Mouse (Mus musculus) C2C12 (cell line): ENCODE results near the gene Acads.

Source experiments
- CEBPB ChIP-seq: IDR thresholded peaks from one replicate; pipeline ENCODE4 v1.6.1; 2011; ENCODE audit warnings: low read depth, mild to moderate bottlenecking, control low read depth, moderate library complexity
- CTCF ChIP-seq: IDR thresholded peaks from one replicate; pipeline ENCODE4 v1.5.1; 2011; ENCODE audit not compliant: control insufficient read depth, insufficient read depth, insufficient read length
- FOSL1 ChIP-seq: IDR thresholded peaks from one replicate; pipeline ENCODE4 v1.8.0; 2011; ENCODE audit warnings: mild to moderate bottlenecking, low read length; ENCODE audit not compliant: poor library complexity, insufficient read depth, severe bottlenecking
- MAX ChIP-seq: IDR thresholded peaks from one replicate; pipeline ENCODE4 v1.6.1; 2011; ENCODE audit warnings: mild to moderate bottlenecking, control low read depth
- MYOD1 ChIP-seq: IDR thresholded peaks from one replicate; pipeline ENCODE4 v1.6.1; 2011; ENCODE audit warnings: low read depth; ENCODE audit not compliant: control insufficient read depth, insufficient read length
- MYOG ChIP-seq: IDR thresholded peaks from one replicate; pipeline ENCODE4 v1.6.1; 2011; ENCODE audit not compliant: control insufficient read depth, insufficient read length; ENCODE audit errors: extremely low read depth
- USF1 ChIP-seq: IDR thresholded peaks from one replicate; pipeline ENCODE4 v1.6.1; 2011; ENCODE audit warnings: low read depth, mild to moderate bottlenecking, control low read depth, moderate library complexity

DNA sequence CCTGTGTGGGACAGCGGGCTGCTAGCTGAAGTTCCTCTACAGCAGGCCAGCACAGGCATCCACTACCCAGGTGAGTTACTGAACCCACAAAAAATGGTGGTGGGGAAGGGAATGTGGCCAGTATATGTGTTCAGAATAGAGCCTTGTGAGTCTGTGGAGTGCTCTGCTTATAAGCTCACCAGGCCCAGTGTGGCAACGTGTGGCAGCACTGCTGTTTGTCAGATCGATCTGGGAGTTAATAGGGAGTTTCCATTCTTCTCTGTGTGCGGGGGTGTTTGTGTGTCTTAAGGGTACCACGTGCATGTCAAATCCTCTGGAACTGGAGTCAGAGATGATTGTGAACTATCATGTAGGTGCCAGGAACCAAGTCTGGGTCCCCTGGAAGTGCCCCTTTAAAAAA is 19.6 kb downstream of the Acads start:
- TF ChIP-seq MAX (no peak), CTCF (no peak), MYOG (no peak), MYOD1 (no peak), CEBPB (no peak), USF1 (no peak), FOSL1 (no peak)
